Mouse (Mus musculus): Measurements from ENCODE around the gene Capn7. TPM values are rescaled to one million over a fixed set of nuclear protein-coding genes. Genes with fewer than 3 reads are reported as not detected.

The Capn7 gene
- total and polyA plus RNA-seq, 3 experiments: 23.2 to 83.7 (median 30.0) TPM

GRCm38 (mm10) chr14:31406154-31406810 lies 69.8 kb downstream of the Capn7 start:
- DNase-seq (ENCODE audit: low read depth, low spot score): no peak
- TF ChIP-seq MYC (IDR thresholded peaks at IDR 0.05; ENCODE audit: low read depth, low read length) (no peak), CHD2 (IDR thresholded peaks at IDR 0.05; ENCODE audit: low read length) (no peak), EP300 (IDR thresholded peaks at IDR 0.05; ENCODE audit: low read depth in 1 of 2, low read length in 2 of 2) (no peak), ZKSCAN1 (IDR thresholded peaks at IDR 0.05; ENCODE audit: low read depth, low read length) (no peak), MXI1 (IDR thresholded peaks at IDR 0.05; ENCODE audit: low read depth, low read length) (no peak), GATA1 (IDR thresholded peaks at IDR 0.05; ENCODE audit: low read depth, low read length) (no peak), ZC3H11A (IDR thresholded peaks at IDR 0.05; ENCODE audit: low read depth, low read length) (no peak), GABPA (IDR thresholded peaks at IDR 0.05; ENCODE audit: low read depth, low read length) (no peak), ELF1 (IDR thresholded peaks at IDR 0.05; ENCODE audit: low read depth, low read length) (no peak), POLR2AphosphoS5 (IDR thresholded peaks at IDR 0.05; ENCODE audit: borderline replicate concordance, low read depth, low read length) (no peak), JUND (IDR thresholded peaks at IDR 0.05; ENCODE audit: low read depth, low read length) (no peak), MAX (IDR thresholded peaks at IDR 0.05; ENCODE audit: low read length) (no peak), RAD21 (IDR thresholded peaks at IDR 0.05; ENCODE audit: low read depth, low read length) (no peak), ZNF384 (IDR thresholded peaks at IDR 0.05; ENCODE audit: low read depth, low read length) (no peak), MAZ (IDR thresholded peaks at IDR 0.05; ENCODE audit: low read depth, low read length) (no peak), ETS1 (IDR thresholded peaks at IDR 0.05; ENCODE audit: low read depth, low read length) (no peak), CHD1 (IDR thresholded peaks at IDR 0.05; ENCODE audit: low read depth, low read length) (no peak)
- Histone ChIP-seq H3K9me3 (replicated peaks; ENCODE audit: insufficient read depth, low read length) (no peaks in the 10 kb centered on the region), H3K27me3 (ENCODE audit: control insufficient read depth in 1 of 2, insufficient read depth in 2 of 2, low read length in 2 of 2) (no peaks in the 10 kb centered on the region), H3K4me3 (ENCODE audit: control insufficient read depth in 1 of 2, insufficient read depth in 1 of 2, low read depth in 2 of 2, low read length in 2 of 2) (no peak overlapping the region), H3K9ac (ENCODE audit: control insufficient read depth, low read depth, low read length, poor library complexity, severe bottlenecking) (no peak overlapping the region), H3K4me1 (ENCODE audit: control insufficient read depth in 1 of 2, insufficient read depth in 2 of 2, low read length in 2 of 2) (peaks cover 10 to 24% of the 10 kb centered on the region in 2 experiments), H3K79me2 (ENCODE audit: control insufficient read depth, insufficient read depth, low read length, poor library complexity) (no peaks in the 10 kb centered on the region), H3K36me3 (ENCODE audit: control insufficient read depth in 1 of 2, insufficient read depth in 2 of 2, low read length in 2 of 2) (peaks cover 0 to 11% of the 10 kb centered on the region in 2 experiments; a peak in 2 of 4 replicates), H3K27ac (ENCODE audit: control insufficient read depth, low read depth, low read length) (no peak overlapping the region)

- Histone ChIP-seq H3K9me3 (replicated peaks; ENCODE audit: insufficient read depth, low read length) (no peaks in the 10 kb centered on the region), H3K4me1 (ENCODE audit: control insufficient read depth in 1 of 2, insufficient read depth in 2 of 2, low read length in 2 of 2) (peaks cover 6 to 18% of the 10 kb centered on the region in 2 experiments), H3K79me2 (ENCODE audit: control insufficient read depth, insufficient read depth, low read length, poor library complexity) (no peaks in the 10 kb centered on the region), H3K27ac (ENCODE audit: control insufficient read depth, low read depth, low read length) (no peak overlapping the region), H3K9ac (ENCODE audit: control insufficient read depth, low read depth, low read length, poor library complexity, severe bottlenecking) (no peak overlapping the region), H3K36me3 (ENCODE audit: control insufficient read depth in 1 of 2, insufficient read depth in 2 of 2, low read length in 2 of 2) (peaks cover 0 to 11% of the 10 kb centered on the region in 2 experiments; a peak in 2 of 4 replicates), H3K4me3 (ENCODE audit: control insufficient read depth in 1 of 2, insufficient read depth in 1 of 2, low read depth in 2 of 2, low read length in 2 of 2) (no peak overlapping the region), H3K27me3 (ENCODE audit: control insufficient read depth in 1 of 2, insufficient read depth in 2 of 2, low read length in 2 of 2) (no peaks in the 10 kb centered on the region)
- TF ChIP-seq MAZ (IDR thresholded peaks at IDR 0.05; ENCODE audit: low read depth, low read length) (no peak), MYC (IDR thresholded peaks at IDR 0.05; ENCODE audit: low read depth, low read length) (no peak), UBTF (IDR thresholded peaks at IDR 0.05; ENCODE audit: borderline replicate concordance, insufficient read depth, low read depth, low read length) (no peak), GATA1 (IDR thresholded peaks at IDR 0.05; ENCODE audit: low read depth, low read length) (no peak), SIN3A (IDR thresholded peaks at IDR 0.05; ENCODE audit: low read length) (no peak), CTCF (IDR thresholded peaks at IDR 0.05 in 2 of 3, conservative IDR thresholded peaks at IDR 0.05 in 1 of 3; ENCODE audit: control insufficient read depth in 1 of 3, insufficient read depth in 1 of 3, low read depth in 2 of 3, low read length in 3 of 3, poor library complexity in 1 of 3, severe bottlenecking in 1 of 3) (no peak), E2F4 (IDR thresholded peaks at IDR 0.05; ENCODE audit: borderline replicate concordance, low read depth, low read length) (no peak), MXI1 (IDR thresholded peaks at IDR 0.05; ENCODE audit: low read depth, low read length) (no peak), ELF1 (IDR thresholded peaks at IDR 0.05; ENCODE audit: low read depth, low read length) (no peak)
- DNase-seq (ENCODE audit: low read depth, low spot score): no peak
Observed at GRCm38 (mm10) chr14:31407208-31407607, 70.8 kb downstream of the Capn7 start.

All from MEL (cell line).